Mouse (Mus musculus) neural tube, embryonic 15.5 days (tissue): ENCODE data around the gene Eps8l3. TPM values are rescaled to one million over a fixed set of nuclear protein-coding genes. Genes with fewer than 3 reads are reported as not detected.

Experiments
- ATAC-seq: fragments of 200-750 bp; cut with Nextera tagmentation; 2 replicates; pipeline ENCODE4 v1.8.0; 2017; ENCODE audit warnings: mild to moderate bottlenecking, moderate TSS enrichment, moderate library complexity; ENCODE audit not compliant: low FRiP score
- H3K27ac ChIP-seq: fragments of 300-500 bp; sonication (generic); replicated peaks from 2 replicates; pipeline ENCODE4 v1.5.1; 2015; ENCODE audit warnings: mild to moderate bottlenecking, inconsistent platforms
- H3K27me3 ChIP-seq: fragments of 300-500 bp; sonication (generic); replicated peaks from 2 replicates; pipeline ENCODE4 v1.6.1; 2015; ENCODE audit warnings: inconsistent platforms
- H3K36me3 ChIP-seq: fragments of 300-500 bp; sonication (generic); 2 replicates; pipeline ENCODE4 v1.6.1; 2015; ENCODE audit warnings: inconsistent platforms
- H3K4me1 ChIP-seq: fragments of 300-500 bp; sonication (generic); 2 replicates; pipeline ENCODE4 v1.6.1; 2015; ENCODE audit warnings: inconsistent platforms
- H3K4me2 ChIP-seq: fragments of 300-500 bp; sonication (generic); 2 replicates; pipeline ENCODE4 v1.6.1; 2015; ENCODE audit warnings: inconsistent platforms, mild to moderate bottlenecking, moderate library complexity
- H3K4me3 ChIP-seq: fragments of 300-500 bp; sonication (generic); replicated peaks from 2 replicates; pipeline ENCODE4 v1.5.1; 2015; ENCODE audit warnings: mild to moderate bottlenecking, inconsistent platforms
- H3K9ac ChIP-seq: fragments of 300-500 bp; sonication (generic); replicated peaks from 2 replicates; pipeline ENCODE4 v1.6.1; 2015; ENCODE audit warnings: mild to moderate bottlenecking, inconsistent platforms
- H3K9me3 ChIP-seq: fragments of 300-500 bp; sonication (generic); replicated peaks from 2 replicates; pipeline ENCODE4 v1.6.1; 2016; ENCODE audit warnings: inconsistent platforms
- WGBS: fragments of 180-500 bp; shearing (Covaris S2); methylation state at CpG from one replicate; pipeline ENCODE4 v1.1.7; 2015; ENCODE audit warnings: mixed read lengths; 5-methylcytosine and 5-hydroxymethylcytosine counted together
- polyA plus RNA-seq: library from polyadenylated mRNA; unstranded; fragments of >200 nt; fragmentation: Nextera tagmentation; extraction: Ambion mirVana; gene quantifications from 2 replicates; pipeline ENCODE4 v1.2.1, GENCODE M21; 2015

The Eps8l3 gene
- 6.3 TPM in 1 of 2 replicates, not detected in the other for polyA plus RNA-seq

DNA sequence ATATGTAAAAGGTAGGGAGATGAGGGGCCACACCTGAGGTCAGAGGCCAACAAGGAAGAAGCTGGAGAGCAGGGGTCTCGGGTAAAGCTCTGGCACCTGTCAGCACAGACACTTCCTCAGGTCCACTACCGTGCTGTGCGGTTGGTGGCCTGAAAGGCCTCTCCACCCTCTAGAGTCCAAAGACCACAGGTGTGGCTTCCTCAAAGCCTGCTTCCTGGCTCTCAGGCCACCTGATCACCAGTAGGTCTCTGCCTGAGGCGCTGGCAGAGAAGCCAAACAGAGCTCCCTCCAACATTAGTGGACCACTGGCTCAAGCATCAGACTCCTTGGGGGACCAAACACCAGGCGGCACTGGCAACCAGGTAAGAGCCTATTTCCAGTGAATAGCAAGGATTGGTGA lies at the start of gene Eps8l3:
Gene Eps8l3 (plus strand): TSS at position 225 of the 400 bp plus-strand sequence.
- H3K36me3 ChIP-seq: no peaks in the 10 kb centered on the region
- no peak within 1 kb of the TSS for H3K9ac ChIP-seq
- H3K4me1 ChIP-seq: no peaks in the 10 kb centered on the region
- ATAC-seq: no peak
- H3K27me3 ChIP-seq: no peaks in the 10 kb centered on the region
- H3K4me3 ChIP-seq: no peak within 1 kb of the TSS
- H3K9me3 ChIP-seq: no peaks in the 10 kb centered on the region
- WGBS: 85% methylated on average over 5 of the region's 5 CpGs
- no peak within 1 kb of the TSS for H3K4me2 ChIP-seq
- H3K27ac ChIP-seq: no peak within 1 kb of the TSS

DNA sequence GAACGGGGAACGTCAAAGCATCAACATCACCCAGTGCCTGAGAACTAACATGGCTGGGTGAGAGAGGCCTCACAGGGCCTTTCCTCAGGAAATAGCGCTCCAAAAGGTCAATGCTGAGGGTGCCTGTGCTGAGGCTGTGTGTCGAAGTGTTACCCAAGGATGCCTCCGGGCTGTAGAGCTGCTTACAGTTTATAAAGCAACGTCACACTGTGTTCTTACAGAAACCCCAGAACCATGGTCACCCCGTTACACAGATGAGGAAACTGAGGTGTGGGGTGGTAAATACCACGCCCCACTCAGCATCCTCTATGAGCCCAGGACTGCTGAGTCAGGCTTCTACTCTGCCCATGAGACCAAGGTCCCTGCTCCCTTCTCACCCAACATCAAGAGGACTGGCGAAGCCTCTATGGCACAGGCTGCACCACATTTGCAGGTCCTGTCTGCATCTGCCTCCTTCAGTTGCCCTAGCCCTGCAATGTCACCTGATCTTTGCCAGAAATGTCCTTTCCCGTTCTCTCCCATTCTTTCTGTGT lies 49.1 kb upstream of the Eps8l3 start:
- Histone ChIP-seq H3K27ac (no peak overlapping the region), H3K27me3 (no peaks in the 10 kb centered on the region), H3K36me3 (no peaks in the 10 kb centered on the region), H3K9ac (no peak overlapping the region), H3K4me2 (no peak overlapping the region), H3K4me3 (no peak overlapping the region), H3K9me3 (no peaks in the 10 kb centered on the region), H3K4me1 (no peaks in the 10 kb centered on the region)
- no peak for ATAC-seq
- WGBS: 91% methylated on average over 10 of the region's 10 CpGs

DNA sequence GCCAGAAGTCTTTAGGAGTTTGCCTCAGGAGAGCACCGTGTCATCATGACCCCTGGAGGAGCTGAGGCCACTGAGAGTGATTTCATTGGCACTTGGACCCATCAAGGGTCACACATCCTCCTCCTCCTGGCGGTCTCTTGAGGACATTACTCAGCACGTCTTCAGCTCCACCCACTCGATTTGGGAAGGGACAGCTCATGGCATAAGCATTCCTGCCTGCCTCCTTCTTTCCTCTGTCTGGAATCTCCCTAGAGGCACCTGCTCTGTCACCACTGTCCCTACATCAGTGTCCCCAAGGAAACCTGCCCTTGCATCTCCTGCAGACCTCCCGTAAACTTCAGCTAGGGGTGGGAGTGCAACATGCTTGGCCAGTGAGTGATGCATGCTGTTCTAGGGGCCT lies 48.5 kb upstream of the Eps8l3 start:
- 59% methylated on average over 5 of the region's 5 CpGs for WGBS
- Histone ChIP-seq H3K4me2 (no peak overlapping the region), H3K4me3 (no peak overlapping the region)

DNA sequence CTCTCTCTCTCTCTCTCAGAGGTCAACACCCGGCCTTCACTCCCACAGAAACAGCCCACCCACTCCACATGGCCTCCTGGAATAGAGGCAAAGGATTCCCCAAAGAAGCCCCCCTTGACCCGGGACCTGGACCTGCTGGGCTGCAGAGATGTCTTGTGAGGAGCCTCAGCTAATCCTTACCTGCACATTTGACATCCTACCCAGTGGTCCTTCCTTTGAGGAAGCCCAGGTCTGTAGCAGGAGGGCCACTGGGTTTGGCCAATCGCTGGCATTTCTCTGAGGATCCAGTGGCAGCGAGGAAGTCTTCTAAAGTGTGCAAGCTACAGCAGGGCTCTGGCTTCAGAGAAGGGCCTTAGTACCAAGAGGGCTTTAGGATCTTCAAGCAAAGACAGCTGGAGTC lies 48.0 kb upstream of the Eps8l3 start:
- 83% methylated on average over 4 of the region's 4 CpGs for WGBS
- Histone ChIP-seq H3K9me3 (no peaks in the 10 kb centered on the region), H3K4me3 (no peak overlapping the region), H3K4me2 (no peak overlapping the region), H3K27ac (no peak overlapping the region), H3K9ac (no peak overlapping the region), H3K4me1 (peaks cover 8% of the 10 kb centered on the region), H3K27me3 (no peaks in the 10 kb centered on the region), H3K36me3 (no peaks in the 10 kb centered on the region)
- no peak for ATAC-seq

More for the DNA sequence above, 48.5 kb upstream of the Eps8l3 start:
- H3K27ac ChIP-seq: no peak overlapping the region
- H3K9me3 ChIP-seq: no peaks in the 10 kb centered on the region
- H3K36me3 ChIP-seq: no peaks in the 10 kb centered on the region
- no peak for ATAC-seq
- no peaks in the 10 kb centered on the region for H3K27me3 ChIP-seq
- 0 out of 2 replicates have a peak, but pooled peaks cover 3% of the 10 kb centered on the region for H3K4me1 ChIP-seq
- no peak overlapping the region for H3K9ac ChIP-seq

DNA sequence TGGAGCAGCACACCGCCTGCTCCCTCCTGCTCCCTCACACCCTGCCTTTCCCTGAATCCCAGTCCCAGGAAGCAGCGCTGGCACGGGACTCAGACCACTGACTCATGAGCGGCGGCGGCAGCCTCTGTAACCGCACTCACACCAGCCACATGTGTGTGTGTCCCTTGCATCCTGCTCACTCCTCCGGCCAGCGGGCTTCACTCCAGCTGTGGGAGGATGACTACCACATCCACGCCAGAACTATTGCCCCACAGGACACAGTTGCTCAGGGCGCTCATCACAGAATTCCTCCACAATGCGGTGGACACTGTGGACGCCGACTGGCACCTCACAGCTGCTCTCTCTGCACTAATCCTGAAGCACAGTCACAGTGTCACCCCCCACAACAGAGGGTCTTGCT lies 47.4 kb upstream of the Eps8l3 start:
- H3K27me3 ChIP-seq: no peaks in the 10 kb centered on the region
- no peak for ATAC-seq
- H3K9ac ChIP-seq: no peak overlapping the region
- H3K27ac ChIP-seq: no peak overlapping the region
- 81% methylated on average over 14 of the region's 14 CpGs for WGBS
- H3K4me1 ChIP-seq: peaks cover 12% of the 10 kb centered on the region
- no peaks in the 10 kb centered on the region for H3K9me3 ChIP-seq
- no peak overlapping the region for H3K4me3 ChIP-seq
- no peaks in the 10 kb centered on the region for H3K36me3 ChIP-seq
- no peak overlapping the region for H3K4me2 ChIP-seq

DNA sequence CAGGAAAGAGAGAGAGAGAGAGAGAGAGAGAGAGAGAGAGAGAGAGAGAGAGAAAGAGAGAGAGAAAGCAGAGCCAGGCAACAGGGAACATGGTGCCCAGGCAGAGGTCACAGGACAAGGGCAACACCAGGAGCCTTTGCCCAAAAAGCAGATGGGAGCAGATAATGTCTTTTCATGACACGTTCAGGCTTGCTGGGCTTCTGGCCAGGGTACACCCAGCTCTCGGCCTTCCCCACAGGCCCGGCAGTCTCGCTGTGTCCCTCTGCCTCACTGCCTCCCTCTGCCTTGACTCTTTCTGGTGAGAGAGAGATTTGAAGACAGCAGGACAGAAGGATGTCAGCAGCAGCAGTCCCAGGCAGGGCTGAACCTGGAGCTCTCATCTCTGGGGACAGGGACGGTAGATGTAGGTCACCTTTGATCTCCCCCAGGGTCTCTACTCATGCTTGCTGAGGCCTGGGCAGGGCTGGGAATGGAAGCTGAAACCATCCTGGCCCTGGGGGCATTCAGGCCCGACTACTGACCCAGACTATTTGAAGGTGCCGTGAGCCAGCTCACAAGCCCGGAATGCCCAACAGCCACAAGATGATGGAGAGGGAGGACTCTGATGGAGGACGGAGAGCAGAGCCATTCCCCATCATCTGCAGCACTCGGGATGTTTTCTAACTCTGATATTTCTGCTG lies 45.0 kb upstream of the Eps8l3 start:
- Histone ChIP-seq H3K27me3 (no peaks in the 10 kb centered on the region), H3K4me3 (no peak overlapping the region), H3K4me1 (peaks cover 12% of the 10 kb centered on the region), H3K27ac (no peak overlapping the region), H3K36me3 (no peaks in the 10 kb centered on the region), H3K9ac (no peak overlapping the region), H3K4me2 (no peak overlapping the region), H3K9me3 (no peaks in the 10 kb centered on the region)
- no peak for ATAC-seq
- WGBS: 69% methylated on average over 10 of the region's 10 CpGs

DNA sequence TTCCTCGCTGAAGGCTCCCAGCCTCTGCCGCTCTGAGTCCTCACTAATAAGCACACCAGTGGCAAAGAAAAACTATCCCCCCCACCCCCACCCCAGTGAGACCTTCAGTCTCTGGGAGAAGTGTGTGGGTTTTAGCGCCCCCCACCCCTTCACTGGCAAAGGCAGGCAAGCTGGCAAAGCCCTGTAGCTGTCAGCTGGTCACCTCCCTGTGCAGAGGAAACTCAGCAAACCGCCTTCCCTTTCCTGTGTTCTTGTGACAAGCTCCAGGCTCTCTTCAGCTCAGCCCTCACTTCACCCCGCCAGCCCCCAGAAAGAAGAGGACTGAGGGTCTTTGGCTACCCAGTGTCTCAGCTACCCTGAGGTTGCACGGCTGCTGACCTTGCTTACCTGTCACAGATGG lies 44.4 kb upstream of the Eps8l3 start:
- 66% methylated on average over 6 of the region's 6 CpGs for WGBS
- H3K9me3 ChIP-seq: no peaks in the 10 kb centered on the region
- ATAC-seq: peak; percentile 25; the same call in 1 of the 2 replicates

DNA sequence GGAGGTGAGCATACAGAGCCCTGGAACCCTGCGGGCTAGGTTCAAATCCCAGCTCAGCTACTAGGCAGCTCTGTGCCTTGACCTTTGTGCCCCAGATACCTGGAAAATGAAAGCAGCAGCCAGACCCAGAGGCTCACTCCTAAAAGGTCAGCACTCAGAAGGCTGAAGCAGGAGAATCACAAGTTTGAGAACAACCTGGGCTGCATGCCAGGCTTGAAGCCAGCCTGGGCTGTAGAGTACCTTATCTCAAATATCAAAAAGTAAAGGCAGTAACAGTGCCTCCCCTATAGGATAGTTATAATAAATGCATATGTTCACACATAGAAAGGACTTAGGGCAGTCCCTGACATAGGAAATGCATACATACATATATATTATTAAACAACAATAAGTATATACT lies 43.7 kb upstream of the Eps8l3 start:
- Histone ChIP-seq H3K4me3 (no peak overlapping the region), H3K36me3 (no peaks in the 10 kb centered on the region), H3K27me3 (no peaks in the 10 kb centered on the region), H3K4me2 (no peak overlapping the region), H3K9me3 (no peaks in the 10 kb centered on the region), H3K27ac (no peak overlapping the region), H3K9ac (no peak overlapping the region), H3K4me1 (peaks cover 12% of the 10 kb centered on the region)
- no peak for ATAC-seq
- 88% methylated on average over 1 of the region's 1 CpGs for WGBS

More for the DNA sequence above, 44.4 kb upstream of the Eps8l3 start:
- Histone ChIP-seq H3K27me3 (no peaks in the 10 kb centered on the region), H3K4me2 (no peak overlapping the region), H3K4me3 (no peak overlapping the region), H3K4me1 (peaks cover 12% of the 10 kb centered on the region), H3K27ac (no peak overlapping the region), H3K9ac (no peak overlapping the region), H3K36me3 (no peaks in the 10 kb centered on the region)

DNA sequence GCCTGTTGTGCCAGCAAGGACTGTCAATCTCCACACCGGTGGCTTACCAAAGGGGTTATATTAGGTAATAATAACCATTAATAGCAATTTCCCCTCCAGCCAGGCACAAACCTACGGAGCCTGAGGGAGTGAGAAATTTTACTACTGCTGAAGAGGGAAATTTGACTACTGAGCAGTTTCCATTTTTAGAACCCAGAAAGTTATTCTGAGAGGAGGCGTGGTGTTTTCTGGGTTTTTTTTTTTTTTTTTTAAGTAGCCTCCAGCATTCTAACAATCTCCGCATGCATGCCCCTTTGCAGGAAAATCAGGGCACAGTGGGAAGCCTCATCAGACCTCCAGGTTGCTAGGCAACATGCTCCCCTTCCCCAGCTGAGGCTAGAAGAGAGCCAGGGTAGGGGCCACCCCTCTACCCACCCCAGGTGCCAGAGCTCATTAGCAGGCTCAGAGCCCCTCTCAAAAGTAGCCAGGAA lies 43.1 kb upstream of the Eps8l3 start:
- Histone ChIP-seq H3K27me3 (no peaks in the 10 kb centered on the region), H3K9me3 (no peaks in the 10 kb centered on the region), H3K9ac (no peak overlapping the region), H3K27ac (no peak overlapping the region; the same call in 1 of the 2 replicates), H3K4me2 (peak overlapping the region; percentile 2; the same call in 1 of the 2 replicates), H3K36me3 (no peaks in the 10 kb centered on the region), H3K4me1 (peaks cover 12% of the 10 kb centered on the region), H3K4me3 (no peak overlapping the region)
- WGBS: 9% methylated on average over 4 of the region's 4 CpGs
- ATAC-seq: 0 out of 2 replicates have a peak, but pooled peaks have one; percentile 35

DNA sequence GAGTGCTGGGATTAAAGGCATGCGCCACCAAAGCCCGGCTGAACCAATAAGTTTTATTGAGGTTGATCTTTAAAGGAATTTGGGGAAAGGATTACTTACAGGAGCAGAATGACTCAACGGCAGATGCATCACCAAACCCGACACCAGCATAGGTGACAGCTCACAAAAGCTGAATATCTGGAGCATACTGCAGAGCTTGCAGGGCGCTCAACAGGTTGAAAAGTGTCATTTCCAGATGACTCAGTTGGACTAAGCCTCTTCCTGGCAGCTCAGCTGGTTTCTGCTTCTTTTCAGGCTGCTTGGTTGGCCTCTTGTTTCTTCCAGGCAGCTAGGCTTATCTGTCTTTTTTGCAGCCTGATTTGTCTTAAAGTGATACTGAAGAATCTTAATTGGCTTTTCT lies 41.7 kb upstream of the Eps8l3 start:
- H3K27ac ChIP-seq: no peak overlapping the region
- H3K36me3 ChIP-seq: no peaks in the 10 kb centered on the region
- peaks cover 12% of the 10 kb centered on the region for H3K4me1 ChIP-seq
- no peaks in the 10 kb centered on the region for H3K9me3 ChIP-seq
- H3K27me3 ChIP-seq: no peaks in the 10 kb centered on the region
- H3K4me2 ChIP-seq: no peak overlapping the region
- WGBS: 97% methylated on average over 5 of the region's 5 CpGs
- H3K9ac ChIP-seq: no peak overlapping the region
- no peak for ATAC-seq
- no peak overlapping the region for H3K4me3 ChIP-seq

DNA sequence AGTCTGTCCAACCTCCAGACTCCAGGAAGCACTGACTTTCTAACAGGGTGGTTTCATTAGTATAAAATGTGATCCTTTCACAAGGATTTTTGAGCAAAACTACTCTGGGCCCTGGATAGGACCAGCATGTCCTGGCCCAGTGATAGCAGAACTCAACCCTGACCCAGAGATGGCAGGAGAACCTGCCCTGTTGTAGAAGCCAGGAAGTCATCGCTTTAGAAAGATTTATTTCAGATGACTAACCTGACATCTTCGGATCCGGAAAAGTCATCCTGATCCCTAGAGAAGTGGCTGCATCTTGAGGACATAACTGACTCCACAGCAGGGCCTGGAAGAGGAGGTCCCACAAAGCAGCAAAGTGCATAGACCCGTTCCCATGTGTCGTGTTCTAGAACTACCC lies 37.2 kb upstream of the Eps8l3 start:
- WGBS: 96% methylated on average over 5 of the region's 5 CpGs
- Histone ChIP-seq H3K4me1 (peaks cover 6% of the 10 kb centered on the region; the same call in 1 of the 2 replicates), H3K27ac (no peak overlapping the region), H3K27me3 (no peaks in the 10 kb centered on the region), H3K9me3 (no peaks in the 10 kb centered on the region), H3K4me3 (no peak overlapping the region), H3K4me2 (no peak overlapping the region), H3K36me3 (no peaks in the 10 kb centered on the region), H3K9ac (no peak overlapping the region)
- no peak for ATAC-seq

DNA sequence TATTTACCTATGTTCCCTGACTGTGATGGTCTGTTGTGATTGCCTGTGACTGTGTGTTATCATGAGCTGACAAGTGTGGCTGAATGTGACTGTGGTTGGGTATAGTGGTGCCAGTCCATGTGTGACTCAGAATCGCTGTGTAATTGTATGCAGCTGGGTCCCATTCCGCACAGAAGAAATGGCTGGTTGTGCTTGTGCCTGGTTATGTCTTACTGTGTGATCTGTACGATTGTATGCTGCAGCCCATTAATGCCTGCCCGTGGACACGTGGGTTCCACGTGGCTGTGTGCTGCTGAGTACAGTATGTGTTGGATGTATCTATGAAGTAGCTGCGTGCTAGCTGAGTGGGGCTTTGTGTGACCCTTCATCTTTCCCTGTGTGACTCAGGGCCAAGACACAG lies 36.2 kb upstream of the Eps8l3 start:
- ATAC-seq: no peak
- 85% methylated on average over 7 of the region's 7 CpGs for WGBS
- H3K27ac ChIP-seq: no peak overlapping the region
- H3K27me3 ChIP-seq: no peaks in the 10 kb centered on the region
- H3K9me3 ChIP-seq: no peaks in the 10 kb centered on the region
- H3K4me3 ChIP-seq: no peak overlapping the region
- no peaks in the 10 kb centered on the region for H3K36me3 ChIP-seq
- H3K4me2 ChIP-seq: no peak overlapping the region
- H3K4me1 ChIP-seq: peaks cover 6% of the 10 kb centered on the region; the same call in 1 of the 2 replicates
- H3K9ac ChIP-seq: no peak overlapping the region
